Mouse (Mus musculus) mouse trophoblast stem cell (cell line): ENCODE measurements around the gene Gdpd1.

Experiments
- in situ Hi-C, 2 experiments: fragments of 300-500 bp; cut with MseI, MboI; formaldehyde crosslinking; loops; 2 replicates in 1 of 2; 3 replicates in 1 of 2; pipeline ENCODE4 v1.15.1; 2025

Gene Gdpd1

GRCm38 (mm10) chr11:86992461-86992988 lies 81.3 kb downstream of the Gdpd1 start:
- in situ Hi-C loops = no loop called here

- in situ Hi-C loops = no loop called here
Observed at GRCm38 (mm10) chr11:86991241-86991640, 82.6 kb downstream of the Gdpd1 start.

GRCm38 (mm10) chr11:86990309-86990708 lies 83.6 kb downstream of the Gdpd1 start:
- in situ Hi-C loops = no loop called here

GRCm38 (mm10) chr11:86984990-86985389 lies 88.9 kb downstream of the Gdpd1 start:
- in situ Hi-C loops = no loop called here
